Mouse (Mus musculus) olfactory bulb, adult 2 months (tissue): ENCODE results near the gene Wnk2.

Experiments used
- CTCF ChIP-seq: fragments of 200-500 bp; IDR thresholded peaks from 2 replicates; pipeline ENCODE4 v1.5.1; 2012; ENCODE audit warnings: low read depth, mild to moderate bottlenecking, low read length, moderate library complexity; ENCODE audit not compliant: insufficient read depth
- POLR2A ChIP-seq: fragments of 200-500 bp; IDR thresholded peaks from 2 replicates; pipeline ENCODE4 v1.6.1; 2012; ENCODE audit warnings: mild to moderate bottlenecking, low read depth, low read length, moderate library complexity; ENCODE audit not compliant: insufficient read depth

GRCm38 (mm10) chr13:49114921-49115320, 32.9 kb downstream of the Wnk2 start:
- TF ChIP-seq CTCF = no peak
- TF ChIP-seq POLR2A = no peak
